Mouse (Mus musculus): ENCODE results near the gene Duox1.

Duox1 gene

DNA sequence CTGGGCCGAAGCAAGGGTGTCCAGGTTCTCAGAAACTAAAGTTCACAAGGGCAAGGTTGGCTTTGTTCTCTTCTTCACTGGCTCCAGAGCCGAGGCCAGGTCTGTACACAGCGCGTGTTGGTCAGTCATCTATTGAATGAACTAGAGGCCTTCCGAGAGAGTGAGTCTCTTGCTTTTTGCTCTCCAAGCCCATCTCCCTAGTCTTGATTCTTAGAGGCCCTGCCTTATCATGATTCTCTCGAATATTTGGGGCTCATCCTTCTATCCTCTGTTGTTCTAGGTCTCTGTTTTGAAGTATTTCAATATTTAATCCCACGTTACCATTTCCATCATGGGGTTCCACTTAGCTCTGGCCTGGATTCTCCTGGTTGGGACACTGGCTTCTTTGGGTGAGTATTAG, at the start of gene Duox1:
Gene Duox1, plus strand, starts transcription at position 301 of the 400 bp plus-strand sequence.
- DNase-seq, result no peak

DNA sequence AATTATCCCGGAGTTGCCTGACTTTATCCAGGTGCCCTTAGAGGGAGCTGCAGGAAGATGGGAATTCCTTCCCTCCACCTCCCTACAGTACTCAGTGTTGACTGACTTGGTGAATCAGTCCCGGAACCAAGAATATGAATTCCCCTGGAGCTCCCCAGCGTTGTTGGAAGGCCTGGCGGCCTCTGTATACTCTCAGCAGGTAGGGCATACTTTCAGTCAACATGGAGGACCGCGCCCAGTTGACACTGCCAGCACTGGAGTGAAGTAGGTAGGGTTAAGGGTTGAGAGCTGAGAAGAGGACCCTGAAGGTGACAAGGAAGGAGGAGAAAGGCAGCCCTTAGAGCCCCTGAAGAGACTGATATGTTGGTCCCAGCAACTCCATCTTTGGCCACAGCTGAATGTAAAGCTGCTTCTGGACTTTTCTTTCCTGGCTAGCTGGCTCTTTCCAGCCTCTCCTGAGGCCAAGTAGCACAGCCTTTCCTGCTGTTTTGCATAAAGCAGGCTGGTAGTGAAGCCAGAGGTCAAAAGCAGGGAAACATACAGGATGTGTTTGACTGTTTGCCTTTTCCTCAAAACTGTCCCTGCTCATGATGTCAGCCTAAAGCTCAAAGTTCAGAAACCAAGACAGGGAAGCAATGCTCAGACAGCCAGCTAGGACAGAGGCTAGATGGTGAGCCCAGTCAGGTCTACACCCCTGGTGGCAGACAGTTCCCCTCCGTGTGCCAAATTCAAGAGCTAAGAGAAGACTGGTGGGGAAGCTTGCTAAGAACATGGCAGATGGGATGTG, 48.9 kb upstream of the Duox1 start:
- DNase-seq, result no peak

DNA sequence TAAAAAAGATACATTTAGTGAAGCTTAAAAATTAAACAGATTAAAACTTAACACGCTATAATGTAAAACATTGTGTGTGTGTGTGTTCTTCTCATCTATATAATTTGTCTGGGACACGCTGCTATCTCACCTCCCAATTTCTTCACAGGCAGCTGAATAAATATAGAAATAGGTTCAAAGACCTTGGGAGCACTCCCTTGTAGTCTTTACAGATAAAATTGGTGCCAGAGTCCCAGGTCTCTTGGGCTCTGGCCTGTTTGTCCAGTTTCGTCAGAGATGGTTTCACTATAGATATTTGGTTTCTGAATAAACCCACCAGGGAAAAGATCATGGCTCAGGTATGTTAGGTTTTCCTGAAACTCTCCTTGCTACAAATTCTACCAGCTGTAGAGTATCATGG, 36.7 kb upstream of the Duox1 start:
- no peak for DNase-seq

- no peak for DNase-seq
These were observed 31.4 kb upstream of the Duox1 start for GRCm38 (mm10) chr2:122284091-122284490.

DNA sequence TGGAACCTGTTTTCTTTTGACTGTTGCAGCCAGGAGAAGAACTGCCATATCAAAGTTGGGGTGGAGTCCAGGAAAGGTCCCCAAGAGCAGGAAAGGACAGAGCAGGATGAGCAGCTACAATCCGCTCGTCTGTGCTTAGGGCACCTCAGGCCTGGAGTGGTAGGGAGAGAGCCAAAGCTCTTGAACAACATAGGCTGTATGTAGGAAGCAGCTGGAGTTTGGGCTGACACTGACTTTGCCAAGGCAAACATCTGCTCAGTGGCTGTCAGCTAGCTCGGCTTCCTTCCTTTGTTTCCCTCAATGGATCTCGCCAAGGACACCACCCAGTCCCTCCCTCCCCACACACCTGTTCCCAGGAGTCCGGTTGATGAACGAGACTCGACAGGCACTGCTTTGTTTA, 29.3 kb upstream of the Duox1 start:
- no peak for DNase-seq

DNA sequence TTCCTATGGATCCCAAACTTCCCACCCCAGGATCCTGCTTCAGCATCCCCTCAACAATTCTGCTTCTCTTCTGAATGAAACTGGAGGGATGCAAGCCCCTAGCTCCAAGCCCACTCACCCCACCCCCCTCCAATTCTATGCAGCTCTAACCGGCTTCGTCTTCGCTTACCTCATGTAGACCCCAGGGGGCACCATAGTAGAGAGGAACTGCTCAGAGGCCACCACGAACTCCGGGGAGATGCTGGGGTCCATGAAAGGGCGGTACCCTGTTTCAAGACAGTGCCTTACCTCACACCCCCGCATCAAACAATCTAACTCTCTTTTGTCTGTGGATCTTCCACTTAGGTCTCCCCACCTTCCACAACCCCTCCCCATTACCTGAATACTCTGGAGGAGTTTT, 20.6 kb upstream of the Duox1 start:
- no peak for DNase-seq

GRCm38 (mm10) chr2:122297271-122298095, 18.0 kb upstream of the Duox1 start:
- no peak for DNase-seq

GRCm38 (mm10) chr2:122298096-122298499, 17.4 kb upstream of the Duox1 start, which contains the start of gene Duox2:
Gene Duox2, minus strand, starts transcription at chr2:122298449.
- no peak for DNase-seq

- DNase-seq, result no peak
These were observed 16.6 kb upstream of the Duox1 start, which contains the start of gene Duoxa2 for GRCm38 (mm10) chr2:122298596-122299490. Gene Duoxa2, plus strand, starts transcription at chr2:122298900.

DNA sequence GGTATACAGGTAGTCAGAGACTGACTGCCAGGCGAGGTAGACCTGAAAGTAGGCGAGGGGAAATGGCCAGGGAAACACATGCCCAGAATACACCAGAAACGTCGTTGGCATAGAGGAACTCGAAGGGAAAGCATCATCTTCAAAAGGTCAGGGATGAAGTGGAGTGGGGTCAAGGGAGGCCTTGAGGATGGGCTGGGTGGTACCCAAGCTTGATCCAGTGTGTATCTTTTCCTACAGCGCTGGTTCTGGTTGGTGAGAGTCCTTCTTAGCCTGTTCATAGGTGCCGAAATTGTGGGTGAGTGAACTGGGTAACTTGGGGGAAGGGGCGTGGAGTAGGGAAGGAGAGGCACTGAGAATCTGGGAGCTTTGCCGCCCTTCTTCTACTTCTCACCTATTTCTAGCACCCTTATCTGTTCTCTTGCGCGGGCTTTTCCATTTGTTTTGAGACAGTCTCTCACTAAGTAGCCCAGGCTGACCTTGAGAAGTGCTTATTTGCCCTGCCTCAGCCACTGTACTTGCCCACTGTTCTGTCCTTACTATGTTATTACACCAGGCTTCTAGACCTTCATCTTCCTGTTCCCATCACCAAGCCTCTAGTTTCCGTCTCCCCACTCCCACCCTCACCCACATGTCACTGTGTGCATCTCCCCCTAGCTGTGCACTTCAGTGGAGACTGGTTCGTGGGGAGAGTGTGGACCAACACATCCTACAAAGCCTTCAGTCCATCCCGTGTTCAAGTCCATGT, 15.4 kb upstream of the Duox1 start:
- no peak for DNase-seq

- no peak for DNase-seq
These were observed 14.8 kb upstream of the Duox1 start for GRCm38 (mm10) chr2:122300656-122301020.

- peak; percentile 58 for DNase-seq
These were observed 14.2 kb upstream of the Duox1 start for GRCm38 (mm10) chr2:122301081-122301920.

DNA sequence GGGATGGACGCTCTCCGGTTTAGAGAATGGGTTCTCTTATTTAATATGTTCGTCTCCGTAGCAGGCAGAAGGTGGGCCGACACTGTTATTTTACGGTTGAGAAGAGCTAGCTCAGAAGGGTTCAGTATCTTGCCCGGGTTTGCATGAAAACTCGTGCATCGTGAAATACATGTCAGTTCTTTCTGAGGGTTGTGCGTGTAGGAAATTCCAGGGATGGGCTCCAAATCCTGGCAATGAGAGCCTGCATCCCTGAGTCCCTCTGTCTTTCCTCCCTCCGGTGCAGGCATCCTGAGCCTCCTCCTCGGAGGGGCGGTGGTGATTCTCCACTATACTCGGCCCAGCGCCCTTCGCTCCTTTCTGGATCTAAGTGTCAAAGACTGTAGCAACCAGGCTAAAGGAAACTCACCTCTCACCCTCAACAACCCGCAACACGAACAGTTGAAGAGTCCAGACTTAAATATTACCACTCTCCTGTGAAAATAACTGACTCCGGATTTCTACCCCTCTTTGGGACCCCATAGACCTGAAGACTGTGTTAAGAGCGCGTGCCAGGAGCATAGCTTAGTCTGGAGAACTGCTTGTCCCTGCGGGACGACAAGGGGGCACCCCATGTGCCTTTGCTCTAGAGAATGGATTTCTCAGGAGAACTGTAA, 13.4 kb upstream of the Duox1 start:
- DNase-seq, result no peak

- DNase-seq, result peak; percentile 75
These were observed 12.8 kb upstream of the Duox1 start for GRCm38 (mm10) chr2:122302574-122303241.

DNA sequence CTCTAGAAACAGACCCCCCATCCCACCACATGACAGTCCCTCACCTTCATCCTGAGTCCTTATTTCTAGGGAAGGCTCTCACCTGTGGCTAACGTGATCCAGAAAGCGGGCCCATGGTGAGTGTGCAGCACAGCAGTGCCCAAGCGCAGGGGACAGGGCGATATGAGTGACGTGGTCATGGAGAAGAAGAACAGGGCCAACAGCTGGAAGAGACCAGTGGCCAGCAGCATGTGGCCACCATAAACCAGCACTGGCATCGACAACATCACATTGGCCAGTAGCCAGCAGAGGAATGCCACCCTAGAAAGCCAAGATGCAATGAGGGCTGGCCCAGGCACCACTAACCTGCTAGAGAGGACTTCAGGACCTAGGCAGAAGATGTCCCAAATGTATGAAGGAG, 10.9 kb upstream of the Duox1 start:
- DNase-seq, result no peak

GRCm38 (mm10) chr2:122305097-122305892, 10.2 kb upstream of the Duox1 start:
- DNase-seq, result no peak

GRCm38 (mm10) chr2:122306184-122306583, 9.3 kb upstream of the Duox1 start:
- DNase-seq, result no peak

DNA sequence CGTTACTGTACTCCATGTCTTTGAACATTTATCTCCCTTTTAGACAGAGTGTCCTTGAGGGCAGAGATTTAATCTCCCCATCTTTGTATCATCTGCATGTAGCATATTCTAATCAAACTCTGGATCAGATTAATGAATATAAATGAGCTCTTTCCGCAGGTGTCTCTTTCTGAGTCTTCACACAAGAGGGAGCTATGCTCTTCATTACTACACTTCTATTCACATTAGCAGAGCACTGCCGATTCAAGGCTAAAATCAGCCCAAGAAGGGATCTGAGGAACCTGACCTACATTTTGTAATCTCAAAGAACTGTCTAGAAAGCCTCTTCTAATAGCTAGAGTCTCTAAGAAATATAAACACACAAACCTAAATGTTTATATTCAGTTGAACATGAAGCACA, 5.8 kb upstream of the Duox1 start:
- no peak for DNase-seq

- no peak for DNase-seq
These were observed 3.9 kb upstream of the Duox1 start for GRCm38 (mm10) chr2:122311561-122311960.

Measured in right cerebral cortex, postnatal 4 days (tissue).